Mouse (Mus musculus) ES-Bruce4 (cell line): ENCODE measurements around the gene Nos1ap. TPM values are rescaled to one million over a fixed set of nuclear protein-coding genes. Genes with fewer than 3 reads are reported as not detected.

Source experiments
- H3K27ac ChIP-seq: 2 replicates; pipeline ENCODE4 v1.5.1; 2012; ENCODE audit warnings: low read length, inconsistent platforms; ENCODE audit not compliant: insufficient read depth
- H3K27me3 ChIP-seq: 2 replicates; pipeline ENCODE4 v1.6.1; 2012; ENCODE audit warnings: mild to moderate bottlenecking, low read length, inconsistent platforms; ENCODE audit not compliant: control insufficient read depth, poor library complexity, insufficient read depth, severe bottlenecking
- H3K36me3 ChIP-seq: 2 replicates; pipeline ENCODE4 v1.6.1; 2012; ENCODE audit warnings: inconsistent platforms, mild to moderate bottlenecking, low read length, moderate library complexity; ENCODE audit not compliant: control insufficient read depth, poor library complexity, insufficient read depth, severe bottlenecking
- H3K4me1 ChIP-seq: one replicate; pipeline ENCODE4 v1.8.1; 2011; ENCODE audit warnings: low read length; ENCODE audit not compliant: control insufficient read depth, insufficient read depth
- H3K4me3 ChIP-seq: 2 replicates; pipeline ENCODE4 v1.5.1; 2011; ENCODE audit warnings: low read depth, mild to moderate bottlenecking, low read length
- H3K9ac ChIP-seq: 2 replicates; pipeline ENCODE4 v1.6.1; 2012; ENCODE audit warnings: low read depth, mild to moderate bottlenecking, inconsistent platforms; ENCODE audit not compliant: poor library complexity, severe bottlenecking
- H3K9me3 ChIP-seq: replicated peaks from 2 replicates; pipeline ENCODE4 v1.6.1; 2012; ENCODE audit warnings: mild to moderate bottlenecking, low read length, inconsistent platforms; ENCODE audit not compliant: control insufficient read depth, poor library complexity, insufficient read depth, severe bottlenecking
- CTCF ChIP-seq: IDR thresholded peaks from one replicate; pipeline ENCODE4 v1.8.1; 2011; ENCODE audit warnings: low read depth, low read length
- EP300 ChIP-seq: IDR thresholded peaks from 2 replicates; pipeline ENCODE4 v1.6.1; 2011; ENCODE audit warnings: low read depth, low read length; ENCODE audit not compliant: insufficient read depth
- POLR2A ChIP-seq: IDR thresholded peaks from one replicate; pipeline ENCODE4 v1.8.1; 2011; ENCODE audit warnings: low read length; ENCODE audit not compliant: insufficient read depth
- polyA plus RNA-seq: library from polyadenylated mRNA; stranded (reverse); fragments of >200 nt; gene quantifications from 2 replicates; pipeline ENCODE4 v1.2.4, GENCODE M21; 2011; ENCODE audit warnings: low read depth; ENCODE audit not compliant: missing spikeins, insufficient read depth, insufficient read length

Gene Nos1ap
- polyA plus RNA-seq, 1 experiment: 4.6 TPM

DNA sequence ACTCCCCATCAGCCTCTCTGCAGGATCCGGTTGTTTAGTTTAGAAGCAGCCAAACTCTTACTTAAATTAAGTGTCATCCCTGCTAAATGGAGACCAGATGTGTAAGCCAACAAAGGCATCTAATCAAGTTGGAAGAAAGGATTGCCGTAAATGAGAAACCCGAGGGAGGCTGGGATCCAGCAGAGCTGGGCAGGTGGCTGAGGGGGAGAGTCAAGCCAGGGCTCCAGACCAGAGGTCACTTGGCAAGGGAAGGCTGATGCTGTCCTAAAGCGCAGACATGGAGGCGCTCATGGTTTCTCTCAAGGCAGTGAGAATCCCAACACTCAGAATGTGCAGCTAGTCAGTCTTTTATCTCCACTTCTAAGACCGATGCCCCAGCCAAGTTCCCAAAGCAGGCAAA is 89.8 kb downstream of the Nos1ap start:
- no peak overlapping the region for H3K27ac ChIP-seq
- TF ChIP-seq CTCF (no peak), POLR2A (no peak), EP300 (no peak)

DNA sequence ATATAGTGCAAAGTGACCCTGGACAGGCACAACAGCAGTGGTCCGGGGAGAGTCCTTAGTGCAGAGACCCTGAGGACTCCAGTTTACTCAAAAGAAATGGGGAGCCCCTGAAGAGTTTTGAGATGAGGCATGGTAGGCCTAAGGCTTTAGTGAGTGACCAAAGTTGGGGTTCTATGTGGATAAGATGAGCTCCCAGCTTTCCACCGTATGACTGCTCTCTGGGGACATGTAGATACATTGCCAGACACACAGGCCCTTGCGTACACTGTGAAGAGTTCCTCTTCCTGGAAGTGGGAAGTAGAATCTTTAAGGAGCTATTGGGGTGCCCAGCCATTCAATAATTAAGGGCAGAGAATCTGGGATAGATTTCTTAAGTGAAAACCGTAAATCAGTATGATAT is 90.2 kb downstream of the Nos1ap start:
- TF ChIP-seq EP300 (no peak), CTCF (no peak), POLR2A (no peak)
- H3K36me3 ChIP-seq: no peaks in the 10 kb centered on the region
- no peaks in the 10 kb centered on the region for H3K4me1 ChIP-seq
- H3K4me3 ChIP-seq: no peak overlapping the region
- H3K9ac ChIP-seq: no peak overlapping the region
- H3K27ac ChIP-seq: no peak overlapping the region
- H3K27me3 ChIP-seq: no peaks in the 10 kb centered on the region
- H3K9me3 ChIP-seq: no peaks in the 10 kb centered on the region

More for the DNA sequence above, 89.8 kb downstream of the Nos1ap start:
- Histone ChIP-seq H3K36me3 (no peaks in the 10 kb centered on the region), H3K4me3 (no peak overlapping the region), H3K4me1 (no peaks in the 10 kb centered on the region), H3K9ac (no peak overlapping the region), H3K27me3 (no peaks in the 10 kb centered on the region), H3K9me3 (no peaks in the 10 kb centered on the region)

DNA sequence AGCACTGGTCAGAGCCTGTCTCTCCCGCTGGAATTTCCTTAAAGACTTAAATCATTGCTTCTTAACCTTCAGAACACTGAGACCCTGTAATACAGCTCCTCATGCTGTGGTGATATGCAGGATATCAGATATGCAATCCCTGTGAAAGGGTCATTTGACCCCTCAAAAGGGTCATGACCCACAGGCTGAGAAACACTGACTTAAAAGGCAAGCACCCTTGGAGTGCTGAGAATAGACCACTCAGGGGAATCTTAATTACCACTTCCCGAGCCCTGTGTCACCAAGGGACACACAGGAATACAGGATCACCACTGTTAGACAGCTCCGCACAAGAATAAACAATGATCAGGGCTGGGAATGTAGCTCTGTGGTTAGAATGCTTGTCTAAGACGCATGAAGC is 91.0 kb downstream of the Nos1ap start:
- Histone ChIP-seq H3K9ac (no peak overlapping the region), H3K4me1 (no peaks in the 10 kb centered on the region), H3K9me3 (no peaks in the 10 kb centered on the region), H3K27ac (no peak overlapping the region), H3K4me3 (no peak overlapping the region), H3K36me3 (no peaks in the 10 kb centered on the region), H3K27me3 (no peaks in the 10 kb centered on the region)
- no peak for TF ChIP-seq EP300
- TF ChIP-seq POLR2A: no peak

DNA sequence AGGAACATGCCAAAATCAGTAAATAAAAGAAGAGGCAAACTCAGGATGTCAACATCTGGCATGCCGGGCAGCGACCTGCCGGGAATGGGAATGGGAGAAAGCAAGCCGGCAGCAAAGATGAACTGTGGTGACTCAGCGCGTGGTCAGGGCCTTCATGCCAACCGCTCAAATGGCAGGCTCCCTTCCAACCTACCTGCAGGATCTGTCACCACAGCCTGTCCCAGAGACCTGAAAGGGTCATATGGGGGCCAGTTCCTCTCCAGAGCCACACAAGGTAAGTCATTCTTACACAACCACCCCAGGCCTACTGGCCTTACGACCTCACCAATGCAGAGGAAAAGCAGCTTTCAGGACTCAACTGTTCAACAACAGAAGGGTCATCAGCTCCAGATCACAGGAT is 93.4 kb downstream of the Nos1ap start:
- Histone ChIP-seq H3K4me3 (no peak overlapping the region), H3K9ac (no peak overlapping the region), H3K9me3 (no peaks in the 10 kb centered on the region; the same call in 1 of the 2 replicates), H3K27ac (no peak overlapping the region), H3K4me1 (no peaks in the 10 kb centered on the region), H3K27me3 (no peaks in the 10 kb centered on the region), H3K36me3 (no peaks in the 10 kb centered on the region)
- no peak for TF ChIP-seq POLR2A
- TF ChIP-seq CTCF: no peak
- no peak for TF ChIP-seq EP300

DNA sequence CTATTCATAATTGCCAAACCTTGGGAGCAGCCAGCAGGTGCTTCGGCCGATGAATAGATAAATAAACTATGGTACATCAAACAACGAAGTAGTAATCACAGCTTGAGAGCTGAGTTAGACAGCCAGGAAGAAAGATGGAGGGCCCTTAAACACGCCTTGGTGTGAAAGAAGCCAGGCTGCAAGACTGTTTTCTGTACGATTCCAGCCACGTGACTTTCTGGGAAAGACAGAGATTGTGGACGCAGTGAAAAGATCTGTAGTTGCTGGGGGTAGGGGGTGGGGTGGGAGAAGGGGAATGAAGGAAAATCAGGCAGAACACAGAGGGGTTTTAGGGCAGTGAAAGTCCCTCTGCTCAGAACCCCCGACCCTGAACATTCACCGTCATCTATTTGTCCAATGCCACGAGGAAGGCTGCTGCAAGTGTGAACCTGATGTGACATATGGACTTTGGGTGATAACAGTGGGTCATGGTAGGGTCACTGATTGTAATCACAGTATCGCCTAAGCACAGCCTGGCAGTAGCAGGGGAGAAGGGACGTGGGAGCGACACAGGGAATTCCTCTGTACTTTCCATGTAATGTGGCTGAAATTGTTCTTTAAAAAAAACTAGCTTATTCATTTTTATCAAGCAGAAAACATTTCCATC is 94.0 kb downstream of the Nos1ap start:
- Histone ChIP-seq H3K36me3 (no peaks in the 10 kb centered on the region), H3K4me3 (no peak overlapping the region), H3K9ac (no peak overlapping the region), H3K27me3 (no peaks in the 10 kb centered on the region), H3K27ac (no peak overlapping the region), H3K9me3 (no peaks in the 10 kb centered on the region; the same call in 1 of the 2 replicates), H3K4me1 (no peaks in the 10 kb centered on the region)
- TF ChIP-seq CTCF (no peak), EP300 (no peak), POLR2A (no peak)

DNA sequence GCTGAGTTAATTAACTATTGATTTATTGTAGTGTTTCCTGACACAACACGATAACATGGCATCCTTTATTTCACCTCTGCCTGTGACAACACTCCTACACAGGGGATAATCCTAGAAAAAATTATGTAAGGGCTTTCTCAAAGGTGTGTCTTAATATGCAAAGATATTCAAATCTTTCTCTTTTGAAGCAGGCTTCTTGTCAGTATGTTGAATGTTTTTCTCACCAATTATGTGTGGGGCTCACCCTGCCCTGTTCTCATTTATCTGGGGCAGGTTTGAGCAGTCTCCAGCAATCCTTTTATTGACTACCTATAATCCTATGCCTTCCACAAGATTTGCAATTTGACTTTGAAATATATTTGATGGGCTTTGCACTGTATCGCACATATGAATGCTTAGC is 97.1 kb downstream of the Nos1ap start:
- no peak for TF ChIP-seq CTCF
- TF ChIP-seq POLR2A: no peak
- no peak for TF ChIP-seq EP300
- no peaks in the 10 kb centered on the region for H3K27me3 ChIP-seq
- no peak overlapping the region for H3K27ac ChIP-seq
- no peaks in the 10 kb centered on the region; the same call in 1 of the 2 replicates for H3K9me3 ChIP-seq
- H3K4me1 ChIP-seq: no peaks in the 10 kb centered on the region
- H3K9ac ChIP-seq: no peak overlapping the region
- H3K4me3 ChIP-seq: no peak overlapping the region
- H3K36me3 ChIP-seq: no peaks in the 10 kb centered on the region
